Mouse (Mus musculus) MEL (cell line): ENCODE results near the gene Sez6l.

Experiments
- CTCF ChIP-seq, 3 experiments: IDR thresholded peaks in 2 of 3; conservative IDR thresholded peaks in 1 of 3; 2 replicates each; pipeline ENCODE4 v1.5.1; 2011 to 2012; ENCODE audit warnings: low read length in 3 of 3, low read depth in 2 of 3, mild to moderate bottlenecking in 2 of 3, improper control_type of control experiment in 1 of 3, inconsistent platforms in 1 of 3, mixed read lengths in 1 of 3, moderate library complexity in 1 of 3; ENCODE audit not compliant: control insufficient read depth in 1 of 3, insufficient read depth in 1 of 3, poor library complexity in 1 of 3, severe bottlenecking in 1 of 3
- E2F4 ChIP-seq: IDR thresholded peaks from 2 replicates; pipeline ENCODE4 v1.6.1; 2011; ENCODE audit warnings: low read depth, low read length, improper control_type of control experiment, borderline replicate concordance
- GATA1 ChIP-seq: IDR thresholded peaks from 2 replicates; pipeline ENCODE4 v1.6.1; 2011; ENCODE audit warnings: low read depth, low read length, improper control_type of control experiment
- HCFC1 ChIP-seq: IDR thresholded peaks from 2 replicates; pipeline ENCODE4 v1.6.1; 2012; ENCODE audit warnings: low read depth, mild to moderate bottlenecking, inconsistent platforms, low read length, improper control_type of control experiment, moderate library complexity
- MAX ChIP-seq: IDR thresholded peaks from 2 replicates; pipeline ENCODE4 v1.6.1; 2011; ENCODE audit warnings: low read length, improper control_type of control experiment
- MXI1 ChIP-seq: IDR thresholded peaks from 2 replicates; pipeline ENCODE4 v1.6.1; 2011; ENCODE audit warnings: mild to moderate bottlenecking, low read depth, low read length, improper control_type of control experiment
- NRF1 ChIP-seq: IDR thresholded peaks from 2 replicates; pipeline ENCODE4 v1.6.1; 2014; ENCODE audit warnings: low read depth, mild to moderate bottlenecking, inconsistent platforms, low read length, improper control_type of control experiment, moderate library complexity; ENCODE audit not compliant: poor library complexity, insufficient read depth, severe bottlenecking
- SIN3A ChIP-seq: IDR thresholded peaks from 2 replicates; pipeline ENCODE4 v1.6.1; 2012; ENCODE audit warnings: low read length, improper control_type of control experiment, inconsistent platforms
- TBP ChIP-seq: IDR thresholded peaks from 2 replicates; pipeline ENCODE4 v1.8.0; 2011; ENCODE audit warnings: low read depth, low read length, improper control_type of control experiment
- UBTF ChIP-seq: IDR thresholded peaks from 2 replicates; pipeline ENCODE4 v1.6.1; 2012; ENCODE audit warnings: low read depth, mild to moderate bottlenecking, inconsistent platforms, low read length, improper control_type of control experiment, moderate library complexity, borderline replicate concordance; ENCODE audit not compliant: insufficient read depth
- ZMIZ1 ChIP-seq: IDR thresholded peaks from 2 replicates; pipeline ENCODE4 v1.6.1; 2012; ENCODE audit warnings: low read depth, mild to moderate bottlenecking, inconsistent platforms, low read length, improper control_type of control experiment, moderate library complexity

DNA sequence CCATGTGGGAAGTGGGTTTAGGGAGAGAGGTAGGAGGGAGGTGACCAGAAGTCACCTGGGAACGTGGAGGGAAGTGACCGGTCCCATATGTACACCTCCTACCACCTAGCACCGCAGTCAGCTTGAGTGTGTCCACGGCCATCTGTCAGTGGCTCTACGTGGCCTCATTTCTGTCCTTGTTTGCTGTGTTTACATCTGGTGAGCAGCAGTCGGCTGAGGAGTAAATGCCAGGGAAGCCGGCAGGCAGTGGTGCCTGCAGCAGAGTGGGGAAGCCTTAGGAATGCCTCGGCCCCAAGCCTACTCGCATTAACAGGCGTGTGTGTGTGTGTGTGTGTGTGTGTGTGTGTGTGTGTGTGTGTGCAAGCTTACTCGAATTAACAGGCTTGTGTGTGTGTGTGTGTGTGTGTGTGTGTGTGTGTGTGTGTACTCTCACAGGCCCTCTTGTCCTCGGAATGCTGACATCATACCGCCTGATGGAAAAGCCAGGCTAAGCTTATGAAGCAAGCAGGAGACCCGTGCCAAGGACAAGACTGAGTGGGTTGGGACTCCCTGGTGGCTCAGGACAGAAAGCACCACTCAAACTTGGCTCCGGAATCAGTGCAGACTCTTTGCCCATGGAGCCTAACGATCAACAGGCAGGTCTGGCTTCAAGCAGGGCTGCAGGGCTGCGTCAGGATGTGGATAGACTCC is 194.2 kb downstream of the Sez6l start:
- TF ChIP-seq MAX (no peak), TBP (no peak), CTCF (IDR thresholded peaks at IDR 0.05 in 2 of 3, conservative IDR thresholded peaks at IDR 0.05 in 1 of 3; ENCODE audit: control insufficient read depth in 1 of 3, insufficient read depth in 1 of 3, low read depth in 2 of 3, low read length in 3 of 3, poor library complexity in 1 of 3, severe bottlenecking in 1 of 3) (no peak), SIN3A (no peak), ZMIZ1 (no peak), GATA1 (no peak), E2F4 (no peak), UBTF (no peak), NRF1 (no peak), HCFC1 (no peak), MXI1 (no peak)
